Mouse (Mus musculus) liver, adult 2 months (tissue): Measurements from ENCODE around the gene As3mt. TPM values are rescaled to one million over a fixed set of nuclear protein-coding genes. Genes with fewer than 3 reads are reported as not detected.
A peak's percentile ranks its signal among the peaks of the same experiment; 100 is the strongest.

Source experiments
- DNase-seq: peaks from one replicate; pipeline ENCODE4 v3.0.0-alpha.2; 2011; ENCODE audit warnings: low read depth, low spot score; ENCODE audit errors: extremely low read depth
- H3K27ac ChIP-seq: fragments of 200-500 bp; replicated peaks from 2 replicates; pipeline ENCODE4 v1.5.1; 2012; ENCODE audit warnings: low read depth, mild to moderate bottlenecking, control low read depth, inconsistent platforms, low read length; ENCODE audit not compliant: insufficient read depth
- H3K27me3 ChIP-seq: fragments of 200-500 bp; 2 replicates; pipeline ENCODE4 v1.6.1; 2012; ENCODE audit warnings: mild to moderate bottlenecking, moderate library complexity, low read length, inconsistent platforms; ENCODE audit not compliant: control insufficient read depth, insufficient read depth
- H3K36me3 ChIP-seq: fragments of 200-500 bp; 2 replicates; pipeline ENCODE4 v1.6.1; 2012; ENCODE audit warnings: low read length, inconsistent platforms; ENCODE audit not compliant: control insufficient read depth, insufficient read depth
- H3K4me1 ChIP-seq: fragments of 200-500 bp; 2 replicates; pipeline ENCODE4 v1.6.1; 2011; ENCODE audit warnings: low read length; ENCODE audit not compliant: control insufficient read depth, insufficient read depth
- H3K4me3 ChIP-seq: fragments of 200-500 bp; 2 replicates; pipeline ENCODE4 v1.5.1; 2011; ENCODE audit warnings: low read depth, mild to moderate bottlenecking, control low read depth, low read length, moderate library complexity; ENCODE audit not compliant: insufficient read depth
- H3K79me2 ChIP-seq: fragments of 200-500 bp; 2 replicates; pipeline ENCODE4 v1.6.1; 2012; ENCODE audit warnings: inconsistent platforms, mild to moderate bottlenecking, low read length, moderate library complexity; ENCODE audit not compliant: control insufficient read depth, insufficient read depth
- H3K9ac ChIP-seq: fragments of 200-500 bp; 2 replicates; pipeline ENCODE4 v1.6.1; 2012; ENCODE audit warnings: low read depth, mild to moderate bottlenecking, control low read depth, inconsistent platforms, low read length
- CTCF ChIP-seq: fragments of 200-500 bp; IDR thresholded peaks from 2 replicates; pipeline ENCODE4 v1.5.1; 2011; ENCODE audit warnings: low read depth, low read length, control low read depth
- POLR2A ChIP-seq: fragments of 200-500 bp; IDR thresholded peaks from 2 replicates; pipeline ENCODE4 v1.6.1; 2011; ENCODE audit warnings: low read length, control low read depth; ENCODE audit not compliant: insufficient read depth; ENCODE audit errors: extremely low read depth
- WGBS: fragments of 180-500 bp; shearing (Covaris S2); methylation state at CpG from one replicate; pipeline ENCODE4 v1.1.7; 2018; 5-methylcytosine and 5-hydroxymethylcytosine counted together
- polyA plus RNA-seq: library from polyadenylated mRNA; depleted of rRNA; stranded (reverse); fragments of >200 nt; gene quantifications from 2 replicates; pipeline ENCODE4 v1.2.3, GENCODE M21; 2012
- total RNA-seq: library from RNA; depleted of rRNA; stranded (reverse); fragments of >200 nt; gene quantifications from 2 replicates; pipeline ENCODE4 v1.2.3, GENCODE M21; 2014

As3mt gene
- total and polyA plus RNA-seq, 2 experiments: 19.3 to 67.9 TPM

GRCm38 (mm10) chr19:46675641-46676040 is 31.6 kb upstream of the As3mt start:
- Histone ChIP-seq H3K27me3 (no peaks in the 10 kb centered on the region), H3K79me2 (no peaks in the 10 kb centered on the region), H3K36me3 (no peaks in the 10 kb centered on the region), H3K4me3 (no peak overlapping the region), H3K4me1 (peaks cover 25% of the 10 kb centered on the region), H3K27ac (peak overlapping the region; percentile 47), H3K9ac (no peak overlapping the region)
- TF ChIP-seq CTCF (no peak), POLR2A (no peak)
- peak; percentile 90 for DNase-seq
- 27% methylated on average over 3 of the region's 3 CpGs for WGBS

DNA sequence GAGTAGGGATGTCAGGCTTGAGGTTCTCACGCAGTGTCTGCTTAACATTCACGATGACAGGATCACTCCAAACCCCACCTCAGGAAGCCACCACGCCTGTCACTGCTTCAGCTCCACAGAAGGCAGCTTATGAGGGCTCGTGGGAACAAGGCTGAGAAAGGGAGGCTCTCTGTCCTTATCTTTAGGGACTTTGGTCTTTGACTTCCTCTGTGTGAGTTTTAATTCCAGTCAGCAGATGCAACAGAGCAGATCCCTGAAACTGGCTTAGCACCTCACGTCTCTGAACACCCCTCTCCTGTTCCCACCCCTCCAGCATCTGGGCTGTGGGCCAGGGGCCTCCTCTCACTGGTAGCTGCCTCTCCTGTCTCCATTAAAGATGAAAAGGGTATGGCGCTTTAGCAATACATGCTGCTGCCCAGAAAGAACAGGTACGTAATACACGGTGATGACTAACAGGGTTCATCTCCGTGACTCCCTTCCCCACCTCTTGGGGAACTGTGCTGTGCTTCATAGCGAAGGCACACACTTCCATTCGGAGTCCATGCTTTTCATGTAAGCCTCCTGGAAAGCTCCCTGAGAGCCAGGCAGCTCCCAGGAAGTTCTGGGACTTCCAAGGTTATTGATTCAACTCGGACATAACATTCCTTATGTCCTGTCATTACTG is 27.4 kb upstream of the As3mt start:
- TF ChIP-seq CTCF (no peak), POLR2A (no peak)
- DNase-seq: no peak
- Histone ChIP-seq H3K9ac (no peak overlapping the region), H3K27ac (no peak overlapping the region), H3K79me2 (no peaks in the 10 kb centered on the region), H3K27me3 (no peaks in the 10 kb centered on the region), H3K36me3 (no peaks in the 10 kb centered on the region), H3K4me1 (peaks cover 26% of the 10 kb centered on the region), H3K4me3 (no peak overlapping the region)
- WGBS: 60% methylated on average over 12 of the region's 12 CpGs

DNA sequence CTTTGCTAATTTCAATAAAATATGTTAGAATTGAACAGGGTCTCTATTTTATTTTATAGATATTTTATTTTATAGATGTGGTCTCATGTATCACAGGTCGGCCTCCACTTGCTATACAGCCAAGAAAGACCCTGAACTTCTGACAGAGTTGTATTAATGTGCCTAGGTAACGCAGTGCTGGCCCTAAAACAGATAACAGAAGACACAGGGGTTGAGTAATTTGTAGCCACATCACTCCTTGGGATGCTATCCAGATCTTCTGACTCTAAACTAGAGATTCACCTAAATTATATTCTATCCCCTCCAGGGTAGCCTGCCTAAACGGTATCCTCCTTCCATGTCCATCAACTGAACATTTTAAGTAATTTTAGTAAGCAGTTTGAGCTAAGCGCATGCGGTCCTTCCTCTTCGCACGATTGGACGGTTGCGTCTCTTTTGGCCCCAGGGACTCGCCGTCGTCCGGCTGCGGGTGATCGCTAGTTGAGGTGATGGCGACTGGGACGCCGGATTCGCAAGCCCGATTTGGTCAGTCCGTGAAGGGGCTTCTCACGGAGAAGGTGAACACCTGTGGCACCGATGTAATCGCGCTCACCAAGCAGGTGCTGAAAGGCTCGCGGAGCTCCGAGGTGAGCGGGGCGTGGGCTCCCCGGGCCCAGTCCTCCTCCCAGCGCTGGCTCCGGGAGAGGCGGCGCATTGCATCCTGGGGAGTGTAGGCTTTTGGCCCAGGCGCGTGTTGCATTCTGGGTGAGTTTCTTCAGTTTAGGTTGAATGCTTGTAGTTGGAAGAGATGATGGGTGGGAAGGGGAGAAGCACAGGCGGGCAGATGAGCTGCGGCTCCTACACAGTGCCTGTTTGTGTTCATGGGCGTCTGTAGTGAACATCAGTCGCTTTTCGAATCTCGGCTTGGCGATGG is 17.5 kb upstream of the As3mt start, which contains the start of gene Borcs7:
Gene Borcs7 (plus strand): TSS at position 447 of the 913 bp plus-strand sequence.
- no peaks in the 10 kb centered on the region for H3K27me3 ChIP-seq
- peak within 1 kb of the TSS; percentile 69 for H3K27ac ChIP-seq
- peak within 1 kb of the TSS; percentile 78 for H3K4me3 ChIP-seq
- peak; percentile 32; the same call in 1 of the 2 replicates for TF ChIP-seq POLR2A
- TF ChIP-seq CTCF: no peak
- H3K36me3 ChIP-seq: no peaks in the 10 kb centered on the region
- peaks cover 2% of the 10 kb centered on the region; the same call in 1 of the 2 replicates for H3K4me1 ChIP-seq
- H3K79me2 ChIP-seq: no peaks in the 10 kb centered on the region
- peak; percentile 83 for DNase-seq
- peak within 1 kb of the TSS; percentile 84 for H3K9ac ChIP-seq
- WGBS: 4% methylated on average over 44 of the region's 44 CpGs

GRCm38 (mm10) chr19:46690387-46690786 is 16.9 kb upstream of the As3mt start:
- no peaks in the 10 kb centered on the region for H3K79me2 ChIP-seq
- H3K27me3 ChIP-seq: no peaks in the 10 kb centered on the region
- no peaks in the 10 kb centered on the region for H3K36me3 ChIP-seq
- no peak for DNase-seq
- no peak overlapping the region for H3K27ac ChIP-seq
- TF ChIP-seq POLR2A (no peak), CTCF (no peak)
- no peak overlapping the region for H3K9ac ChIP-seq
- no peak overlapping the region; the same call in none of the 2 replicates for H3K4me3 ChIP-seq
- peaks cover 2% of the 10 kb centered on the region; the same call in 1 of the 2 replicates for H3K4me1 ChIP-seq
- WGBS: 79% methylated on average over 11 of the region's 11 CpGs

DNA sequence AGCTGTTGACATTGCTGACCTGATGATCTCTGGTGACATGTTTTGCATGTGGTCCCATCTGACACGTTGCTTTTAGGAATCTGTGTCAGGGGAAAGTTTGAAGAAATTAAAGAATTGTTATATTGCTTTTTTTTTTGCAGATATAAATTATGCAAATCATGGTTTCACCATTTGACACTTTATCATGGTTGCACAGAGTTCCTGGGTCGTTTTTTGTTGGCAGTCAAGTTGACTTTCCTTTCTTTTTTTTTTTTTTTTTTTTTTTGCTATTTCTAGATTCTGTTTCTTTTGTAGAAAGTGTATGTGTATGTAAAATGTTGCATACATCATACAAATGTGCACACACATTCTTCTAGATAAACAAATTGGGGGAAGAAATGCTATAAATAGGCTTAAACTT is 16.2 kb upstream of the As3mt start:
- H3K79me2 ChIP-seq: no peaks in the 10 kb centered on the region
- H3K9ac ChIP-seq: no peak overlapping the region
- DNase-seq: no peak
- peaks cover 2% of the 10 kb centered on the region; the same call in 1 of the 2 replicates for H3K4me1 ChIP-seq
- no peaks in the 10 kb centered on the region for H3K27me3 ChIP-seq
- WGBS: 57% methylated on average over 2 of the region's 2 CpGs
- H3K36me3 ChIP-seq: no peaks in the 10 kb centered on the region
- no peak overlapping the region for H3K4me3 ChIP-seq
- TF ChIP-seq CTCF (no peak), POLR2A (no peak)
- H3K27ac ChIP-seq: no peak overlapping the region

DNA sequence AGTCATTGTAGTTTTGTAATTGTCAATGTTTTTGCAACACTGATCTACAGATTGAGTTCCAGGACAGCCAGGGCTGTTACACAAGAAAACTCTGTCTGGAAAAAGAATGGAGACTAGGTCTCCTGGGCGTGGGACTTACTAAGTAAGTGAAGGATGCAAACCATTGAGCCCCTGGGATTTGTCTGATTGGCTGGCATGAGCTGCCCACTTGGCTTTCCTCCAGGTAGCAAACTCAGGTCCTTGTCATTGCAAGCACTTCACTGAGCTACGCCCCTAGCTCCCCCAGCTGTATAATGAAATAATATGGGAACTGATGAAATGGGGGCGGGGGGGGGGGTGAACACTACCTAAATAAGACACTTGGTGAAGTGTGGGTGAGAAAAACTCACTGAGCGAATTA is 14.1 kb upstream of the As3mt start:
- 90% methylated on average over 4 of the region's 4 CpGs for WGBS
- TF ChIP-seq POLR2A: no peak
- no peak for TF ChIP-seq CTCF
- Histone ChIP-seq H3K4me1 (peaks cover 6% of the 10 kb centered on the region), H3K36me3 (no peaks in the 10 kb centered on the region), H3K27ac (no peak overlapping the region), H3K4me3 (no peak overlapping the region), H3K79me2 (no peaks in the 10 kb centered on the region), H3K9ac (no peak overlapping the region), H3K27me3 (no peaks in the 10 kb centered on the region)
- DNase-seq: no peak
